Mouse (Mus musculus) gastrocnemius, postnatal 36 days (tissue): ENCODE measurements around the gene Arel1. TPM values are rescaled to one million over a fixed set of nuclear protein-coding genes. Genes with fewer than 3 reads are reported as not detected.
A peak's percentile ranks its signal among the peaks of the same experiment; 100 is the strongest.

Source experiments
- DNase-seq, 2 experiments: peaks; one replicate each; pipeline ENCODE4 v3.0.0; 2022
- intact Hi-C: fragments of 180-260 bp; cut with DNase I; formaldehyde crosslinking; loops from one replicate; pipeline ENCODE4 v1.15.1; 2025
- long read RNA-seq, 2 experiments: library from polyadenylated mRNA; stranded (forward); transcript quantifications; one replicate each; pipeline ENCODE4 v2.0.0; 2021
- total RNA-seq, 2 experiments: library from RNA; stranded (reverse); gene quantifications; 2 replicates each; pipeline ENCODE4 v1.2.3; 2021

Gene Arel1
- 10 to 100 TPM; 19.7 to 26.1 TPM for total RNA-seq
- long read RNA-seq, experiment 1, full-length matches to known transcripts: 1 of 17 reads
- long read RNA-seq, experiment 1, partial matches to known transcripts: 2 of 17 reads
- long read RNA-seq, experiment 1, other reads (novel, unspliced or antisense): 14 of 17 reads
- long read RNA-seq, experiment 2, full-length matches to known transcripts: 1 of 23 reads
- long read RNA-seq, experiment 2, partial matches to known transcripts: 0 of 23 reads
- long read RNA-seq, experiment 2, other reads (novel, unspliced or antisense): 22 of 23 reads

- intact Hi-C loops: no loop called here
- DNase-seq: peak; percentile 78 to 84
Measured at GRCm38 (mm10) chr12:84970428-84971096, at the start of gene Arel1, which contains the start of gene Fcf1. Gene Arel1 (minus strand): TSS chr12:84970900. Gene Fcf1 (plus strand): TSS chr12:84970897.

- DNase-seq: no peak
- intact Hi-C loops: no loop called here
Measured at GRCm38 (mm10) chr12:85012185-85012584, 41.5 kb upstream of the Arel1 start.

- intact Hi-C loops: no loop called here
- DNase-seq: no peak
Measured at GRCm38 (mm10) chr12:85010541-85010940, 39.8 kb upstream of the Arel1 start.

GRCm38 (mm10) chr12:85009776-85010175 lies 39.1 kb upstream of the Arel1 start:
- no peak for DNase-seq
- intact Hi-C loops: no loop called here

DNA sequence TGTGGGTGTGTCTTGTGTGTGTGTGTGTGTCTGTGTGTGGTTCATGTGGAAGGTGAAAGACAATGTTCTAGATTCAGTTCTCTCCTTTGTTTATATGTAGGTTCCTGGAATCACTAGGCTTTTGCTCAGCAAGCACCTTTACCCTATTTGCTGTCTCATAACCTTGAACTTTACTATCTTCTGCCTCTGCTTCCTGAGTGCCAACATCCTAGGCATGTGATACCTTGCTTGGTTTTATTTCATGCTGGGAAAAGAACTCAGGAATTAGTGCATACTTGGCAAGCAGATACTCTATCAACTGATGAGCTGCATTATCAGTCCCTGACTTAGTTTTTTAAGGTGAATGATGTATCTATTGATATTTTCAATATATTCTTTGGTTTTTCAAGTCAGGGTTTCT lies 36.3 kb upstream of the Arel1 start:
- intact Hi-C loops: no loop called here

GRCm38 (mm10) chr12:85006206-85006605 lies 35.5 kb upstream of the Arel1 start:
- DNase-seq: no peak
- intact Hi-C loops: no loop called here

More for the DNA sequence above, 36.3 kb upstream of the Arel1 start:
- no peak for DNase-seq

- DNase-seq: no peak
- intact Hi-C loops: no loop called here
Measured at GRCm38 (mm10) chr12:84999053-84999452, 28.4 kb upstream of the Arel1 start.

GRCm38 (mm10) chr12:84996501-84997398 lies 26.1 kb upstream of the Arel1 start:
- DNase-seq: no peak
- intact Hi-C loops: no loop called here

DNA sequence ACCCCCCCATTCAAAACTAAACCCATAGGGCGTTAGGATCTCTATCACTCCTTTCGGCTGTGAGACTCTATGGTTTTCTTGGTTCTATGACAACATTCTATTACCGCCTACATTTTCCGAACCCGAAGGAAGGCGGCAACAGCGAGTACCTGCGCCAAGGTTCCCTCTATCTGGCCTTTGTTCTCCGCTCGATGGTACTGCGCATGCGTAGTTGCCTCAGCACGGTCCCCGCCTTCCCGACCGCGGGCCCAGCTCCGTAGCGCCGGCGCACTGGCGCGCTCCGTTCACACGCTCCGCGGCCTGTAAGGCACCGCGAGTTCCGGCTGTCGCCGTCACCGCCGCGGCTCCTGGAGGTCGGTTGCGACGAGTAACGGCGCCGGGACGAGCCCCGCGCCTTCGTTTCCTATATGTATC lies 25.4 kb upstream of the Arel1 start, which contains the start of gene Ylpm1:
Gene Ylpm1, plus strand, starts transcription at position 239 of the 414 bp plus-strand sequence.
- DNase-seq: peak; percentile 96
- intact Hi-C loops: no loop called here

- intact Hi-C loops: no loop called here
- DNase-seq: no peak
Measured at GRCm38 (mm10) chr12:84995112-84995761, 24.5 kb upstream of the Arel1 start.

DNA sequence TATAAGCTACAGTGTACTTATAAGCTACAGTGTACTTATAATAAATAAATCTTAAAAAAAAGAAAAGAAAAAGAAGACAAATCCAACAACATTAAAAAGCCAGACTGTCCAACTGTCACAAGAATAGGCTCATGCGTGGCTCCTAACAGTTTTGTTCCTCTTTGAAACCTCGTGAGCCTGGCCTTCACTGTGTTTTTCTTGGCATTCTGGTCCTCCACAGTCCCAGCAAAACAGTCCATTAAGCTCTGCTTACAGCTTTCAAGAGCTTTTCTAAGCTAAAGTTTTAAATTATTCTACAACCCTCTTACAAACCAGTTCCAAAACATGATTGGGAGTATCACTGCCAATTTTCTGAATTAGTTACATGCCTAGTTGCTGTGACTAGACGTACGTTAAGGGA lies 18.8 kb upstream of the Arel1 start:
- intact Hi-C loops: no loop called here
- DNase-seq: no peak

GRCm38 (mm10) chr12:84979264-84979862 lies 8.7 kb upstream of the Arel1 start:
- intact Hi-C loops: no loop called here
- no peak for DNase-seq

- no peak for DNase-seq
- intact Hi-C loops: no loop called here
Measured at GRCm38 (mm10) chr12:84969656-84970427, 858 bp downstream of the Arel1 start.

DNA sequence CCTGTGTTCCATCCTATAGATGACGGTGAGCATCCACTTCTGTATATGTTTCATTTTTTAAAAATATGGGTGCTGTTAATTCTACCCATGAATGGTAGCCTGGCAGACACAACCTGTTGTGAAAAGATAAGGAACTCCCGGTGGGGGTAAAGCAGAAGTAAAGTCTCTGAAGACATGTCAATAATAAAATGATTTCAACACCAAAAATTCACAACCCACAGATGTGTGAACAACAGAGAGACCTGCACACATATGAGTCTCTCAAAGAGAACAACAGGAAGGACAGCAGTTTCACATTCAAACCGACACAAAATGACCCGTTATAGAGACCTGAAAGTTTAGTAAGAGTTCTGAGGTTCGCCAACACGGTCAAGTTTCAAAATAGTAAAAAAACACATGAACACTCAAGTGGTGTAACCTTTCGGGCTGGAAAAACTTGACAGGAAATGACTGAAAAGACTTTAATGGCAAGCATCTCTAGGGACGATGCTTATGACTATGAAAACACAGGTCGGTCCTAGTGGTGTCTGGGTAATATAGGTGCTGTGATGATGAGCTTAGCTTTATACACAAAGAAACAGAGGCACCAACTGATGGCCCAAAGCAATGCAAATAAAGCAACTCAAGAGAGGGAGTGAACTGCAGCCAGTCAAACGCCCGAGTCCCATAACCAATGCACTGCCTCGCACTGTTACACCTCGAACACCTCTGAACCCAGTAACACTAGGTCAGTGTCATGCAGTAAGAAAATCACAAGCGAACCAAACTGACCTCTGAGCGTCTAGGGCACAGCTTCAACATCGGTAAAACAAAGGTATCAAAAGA lies 1.7 kb downstream of the Arel1 start:
- intact Hi-C loops: no loop called here
- no peak for DNase-seq

GRCm38 (mm10) chr12:84962606-84963005 lies 8.1 kb downstream of the Arel1 start:
- intact Hi-C loops: no loop called here

GRCm38 (mm10) chr12:84958794-84959356 lies 11.8 kb downstream of the Arel1 start:
- intact Hi-C loops: no loop called here
- no peak for DNase-seq

More at GRCm38 (mm10) chr12:84962606-84963005, 8.1 kb downstream of the Arel1 start:
- DNase-seq: no peak

- intact Hi-C loops: no loop called here
- no peak for DNase-seq
Measured at GRCm38 (mm10) chr12:84956317-84956716, 14.4 kb downstream of the Arel1 start.

- intact Hi-C loops: no loop called here
- no peak for DNase-seq
Measured at GRCm38 (mm10) chr12:84952351-84952750, 18.3 kb downstream of the Arel1 start.
